Mouse (Mus musculus) megakaryocyte, embryonic 14.5 days (primary cell): ENCODE results near the gene Zkscan16.

Experiments
- FLI1 ChIP-seq: IDR thresholded peaks from 2 replicates; pipeline ENCODE4 v1.6.1; 2012; ENCODE audit warnings: low read length, inconsistent platforms, mixed read lengths
- GATA1 ChIP-seq: IDR thresholded peaks from 3 replicates; pipeline ENCODE4 v1.6.1; 2012; ENCODE audit warnings: mixed read lengths, low read length, inconsistent platforms, borderline replicate concordance

- TF ChIP-seq GATA1 (no peak), FLI1 (no peak)
Measured at GRCm38 (mm10) chr4:58992195-58992594, 48.8 kb downstream of the Zkscan16 start.
